Mouse (Mus musculus): ENCODE data around the gene Ephb4.

Gene Ephb4

DNA sequence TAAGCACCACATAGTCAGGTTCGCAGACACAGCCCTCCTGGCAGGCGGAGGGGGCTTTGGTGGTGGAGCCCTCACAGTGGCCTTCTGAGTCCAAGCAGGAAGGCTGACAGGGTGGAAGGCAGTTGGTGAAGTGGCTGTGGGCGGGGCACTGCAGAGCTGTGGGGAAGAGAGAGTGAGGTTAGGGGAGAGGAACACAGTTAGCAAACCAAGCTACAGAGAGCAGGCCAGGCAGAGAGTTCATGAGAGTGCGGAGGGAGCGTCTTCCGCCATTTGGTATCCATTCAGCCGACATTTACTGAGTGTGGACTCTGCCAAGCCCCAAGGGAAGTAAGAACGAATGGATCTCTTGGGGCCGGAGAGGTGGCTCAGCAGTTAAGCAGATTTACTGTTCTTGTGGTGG, 69.2 kb downstream of the Ephb4 start:
- in situ Hi-C loops (cut with MboI, MseI), result loop anchor here in 1 of 2 experiments (10.0 kb wide), 1 partner anchor 594 kb away; no protein-coding TSS in a partner anchor

- in situ Hi-C loops (cut with MboI, MseI), result loop anchor here in 1 of 2 experiments (10.0 kb wide), 1 partner anchor 595 kb away; no protein-coding TSS in a partner anchor
These were observed 69.9 kb downstream of the Ephb4 start for GRCm38 (mm10) chr5:137419841-137420240.

GRCm38 (mm10) chr5:137425648-137426047, 75.7 kb downstream of the Ephb4 start:
- in situ Hi-C loops (cut with MboI, MseI), result loop anchor here in 1 of 2 experiments (25.0 kb wide), 1 partner anchor 1337 kb away; the partner anchor contains the start of gene Fam20c

All from T-helper 17 cell (primary cell).